Mouse (Mus musculus) thymus, adult 2 months (tissue): Measurements from ENCODE around the gene Farsb. TPM values are rescaled to one million over a fixed set of nuclear protein-coding genes. Genes with fewer than 3 reads are reported as not detected.

ENCODE experiments used
- DNase-seq: peaks from one replicate; pipeline ENCODE4 v3.0.0; 2021
- H3K27ac ChIP-seq: fragments of 200-500 bp; 2 replicates; pipeline ENCODE4 v1.5.1; 2012; ENCODE audit warnings: low read length, control low read depth; ENCODE audit not compliant: control insufficient read depth, insufficient read depth
- H3K27me3 ChIP-seq: fragments of 200-500 bp; 2 replicates; pipeline ENCODE4 v1.6.1; 2012; ENCODE audit warnings: mild to moderate bottlenecking, low read length, moderate library complexity, mixed read lengths; ENCODE audit not compliant: control insufficient read depth, insufficient read depth
- H3K36me3 ChIP-seq: fragments of 200-500 bp; 2 replicates; pipeline ENCODE4 v1.6.1; 2012; ENCODE audit warnings: mild to moderate bottlenecking, low read length, moderate library complexity; ENCODE audit not compliant: control insufficient read depth, insufficient read depth
- H3K4me1 ChIP-seq: fragments of 200-500 bp; replicated peaks from 2 replicates; pipeline ENCODE4 v1.6.1; 2012; ENCODE audit warnings: low read length; ENCODE audit not compliant: control insufficient read depth, insufficient read depth
- H3K4me3 ChIP-seq: fragments of 200-500 bp; 2 replicates; pipeline ENCODE4 v1.5.1; 2012; ENCODE audit warnings: mild to moderate bottlenecking, low read length, control low read depth, moderate library complexity; ENCODE audit not compliant: control insufficient read depth, insufficient read depth
- CTCF ChIP-seq: fragments of 200-500 bp; IDR thresholded peaks from 2 replicates; pipeline ENCODE4 v1.5.1; 2012; ENCODE audit warnings: mild to moderate bottlenecking, control low read depth, low read length, moderate library complexity, borderline replicate concordance; ENCODE audit not compliant: control insufficient read depth, poor library complexity, insufficient read depth; ENCODE audit errors: extremely low read depth
- POLR2A ChIP-seq: fragments of 200-500 bp; IDR thresholded peaks from 2 replicates; pipeline ENCODE4 v1.6.1; 2012; ENCODE audit warnings: mild to moderate bottlenecking, low read length, control low read depth, moderate library complexity; ENCODE audit not compliant: control insufficient read depth, poor library complexity, insufficient read depth; ENCODE audit errors: extremely low read depth
- WGBS: fragments of 180-500 bp; shearing (Covaris S2); methylation state at CpG from one replicate; pipeline ENCODE4 v1.1.7; 2018; 5-methylcytosine and 5-hydroxymethylcytosine counted together
- polyA plus RNA-seq: library from polyadenylated mRNA; depleted of rRNA; stranded (reverse); fragments of >200 nt; gene quantifications from 2 replicates; pipeline ENCODE4 v1.2.3, GENCODE M21; 2012

The Farsb gene
- polyA plus RNA-seq, 1 experiment: 21.9 TPM

- no peak for DNase-seq
- Histone ChIP-seq H3K27me3 (no peaks in the 10 kb centered on the region), H3K36me3 (no peaks in the 10 kb centered on the region), H3K27ac (no peak overlapping the region), H3K4me3 (no peak overlapping the region), H3K4me1 (no peaks in the 10 kb centered on the region)
- WGBS: 96% methylated on average over 5 of the region's 5 CpGs
- TF ChIP-seq POLR2A (no peak), CTCF (no peak)
Observed at GRCm38 (mm10) chr1:78414421-78414820, 74.3 kb downstream of the Farsb start.

DNA sequence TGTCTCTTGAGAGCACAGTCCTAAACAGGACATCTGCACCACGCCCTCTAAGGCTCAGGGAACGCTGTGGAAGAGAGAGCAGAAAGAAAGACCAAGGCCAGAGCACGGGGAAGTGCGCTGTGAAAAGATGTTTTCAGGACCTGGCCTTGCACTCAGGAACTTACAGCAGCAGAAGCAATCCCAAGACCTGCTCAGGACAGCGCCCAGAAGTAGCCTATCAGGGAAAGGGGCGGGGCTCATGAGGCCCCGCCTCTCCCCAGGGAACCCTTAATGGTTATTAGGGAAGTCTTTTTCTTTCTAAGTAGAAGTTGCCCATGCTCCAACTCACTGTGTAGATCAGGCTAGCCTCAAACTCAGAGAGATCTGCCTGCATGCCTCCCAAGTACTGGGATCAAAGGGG lies 76.0 kb downstream of the Farsb start:
- no peak for TF ChIP-seq POLR2A
- TF ChIP-seq CTCF: no peak
- Histone ChIP-seq H3K27ac (no peak overlapping the region), H3K27me3 (no peaks in the 10 kb centered on the region), H3K36me3 (no peaks in the 10 kb centered on the region), H3K4me1 (no peaks in the 10 kb centered on the region), H3K4me3 (no peak overlapping the region)
- no peak for DNase-seq
- 46% methylated on average over 7 of the region's 7 CpGs for WGBS

DNA sequence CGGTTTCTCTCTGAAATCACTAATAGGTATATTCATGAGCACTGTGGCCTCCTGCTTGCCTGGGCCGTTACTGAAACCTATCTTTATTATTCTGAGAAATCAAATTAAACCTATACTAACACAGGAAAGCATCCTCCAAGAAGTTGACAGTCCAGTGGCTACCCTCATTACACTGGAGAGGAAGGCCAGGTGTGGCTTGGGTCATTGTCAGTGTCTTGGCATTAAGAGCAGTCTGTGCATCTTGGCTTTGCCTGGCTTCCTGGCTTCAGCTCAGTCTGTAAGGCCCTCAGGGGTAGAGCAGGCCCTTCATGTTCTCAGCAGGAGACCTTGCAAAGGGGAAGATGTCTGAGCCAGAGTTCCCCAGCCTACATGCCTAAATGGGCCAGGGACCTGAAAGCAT lies 79.3 kb downstream of the Farsb start:
- no peaks in the 10 kb centered on the region for H3K36me3 ChIP-seq
- DNase-seq: no peak
- WGBS: 94% methylated on average over 2 of the region's 2 CpGs

GRCm38 (mm10) chr1:78401413-78401812 lies 87.3 kb downstream of the Farsb start:
- no peaks in the 10 kb centered on the region for H3K36me3 ChIP-seq
- H3K27me3 ChIP-seq: no peaks in the 10 kb centered on the region
- H3K27ac ChIP-seq: no peak overlapping the region
- no peak for TF ChIP-seq POLR2A
- TF ChIP-seq CTCF: no peak
- no peak overlapping the region for H3K4me3 ChIP-seq
- no peaks in the 10 kb centered on the region for H3K4me1 ChIP-seq
- DNase-seq: no peak
- 96% methylated on average over 4 of the region's 4 CpGs for WGBS

More for the DNA sequence above, 79.3 kb downstream of the Farsb start:
- no peak overlapping the region for H3K4me3 ChIP-seq
- no peaks in the 10 kb centered on the region for H3K4me1 ChIP-seq
- no peak overlapping the region for H3K27ac ChIP-seq
- no peaks in the 10 kb centered on the region for H3K27me3 ChIP-seq
- TF ChIP-seq POLR2A: no peak
- TF ChIP-seq CTCF: no peak

- H3K4me3 ChIP-seq: no peak overlapping the region
- no peak for DNase-seq
- H3K36me3 ChIP-seq: no peaks in the 10 kb centered on the region
- no peak for TF ChIP-seq CTCF
- TF ChIP-seq POLR2A: no peak
- WGBS: 72% methylated on average over 3 of the region's 3 CpGs
- no peak overlapping the region for H3K27ac ChIP-seq
- H3K4me1 ChIP-seq: no peaks in the 10 kb centered on the region
- H3K27me3 ChIP-seq: no peaks in the 10 kb centered on the region
Observed at GRCm38 (mm10) chr1:78399755-78400154, 88.9 kb downstream of the Farsb start.

DNA sequence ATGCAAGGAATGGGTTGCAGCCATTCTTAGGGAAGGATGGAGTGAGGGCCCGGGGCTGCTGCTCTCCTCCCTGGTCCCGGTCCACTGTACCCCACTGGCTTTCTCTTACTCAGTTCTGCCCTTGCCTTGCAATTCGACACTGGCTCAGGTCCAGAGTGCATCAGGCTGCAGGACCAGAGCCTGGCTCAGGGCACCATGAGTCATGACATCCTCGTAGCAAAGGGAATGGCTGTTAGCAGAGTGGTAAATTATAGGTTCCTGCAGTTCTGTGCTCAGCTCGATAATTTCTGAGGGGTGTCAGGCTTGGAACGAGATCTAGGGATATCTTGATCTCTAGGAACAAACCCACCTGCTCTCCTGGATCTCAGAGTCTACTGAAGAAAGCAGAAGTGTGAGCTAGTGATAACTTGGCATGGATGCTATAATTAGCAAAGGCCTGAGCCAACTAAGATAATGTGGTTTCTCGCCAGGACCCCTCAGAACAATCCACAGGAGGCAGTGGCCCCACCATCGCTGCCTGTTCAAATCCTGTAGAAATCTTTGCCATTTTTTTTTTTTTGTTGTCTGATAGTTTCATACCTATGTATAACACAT lies 92.3 kb downstream of the Farsb start:
- DNase-seq: no peak
- Histone ChIP-seq H3K4me3 (no peak overlapping the region), H3K27me3 (no peaks in the 10 kb centered on the region), H3K36me3 (no peaks in the 10 kb centered on the region), H3K4me1 (no peaks in the 10 kb centered on the region), H3K27ac (no peak overlapping the region)
- TF ChIP-seq POLR2A (no peak), CTCF (no peak)
- WGBS: 31% methylated on average over 8 of the region's 8 CpGs

DNA sequence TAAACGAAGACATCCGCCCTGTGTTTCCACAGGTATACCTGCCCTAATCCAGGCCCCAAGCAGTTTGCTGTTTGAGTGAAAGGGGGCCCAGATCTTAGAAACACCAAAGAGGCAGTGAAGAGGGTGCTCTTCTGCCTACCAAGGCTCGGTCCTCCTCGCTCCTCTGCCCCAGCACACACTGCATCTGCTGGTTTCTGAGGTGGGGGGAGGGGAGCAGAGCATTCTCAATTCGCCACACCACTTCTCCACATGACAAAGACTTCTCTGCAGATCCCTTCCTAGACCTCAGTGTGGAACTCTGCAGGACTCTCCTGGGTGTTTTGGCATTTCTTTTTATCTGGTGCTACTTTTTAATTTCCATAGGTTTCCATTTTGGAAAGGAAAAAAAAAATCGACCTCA lies 93.0 kb downstream of the Farsb start:
- H3K36me3 ChIP-seq: no peaks in the 10 kb centered on the region
- WGBS: 68% methylated on average over 6 of the region's 6 CpGs
- no peak overlapping the region for H3K27ac ChIP-seq
- H3K4me3 ChIP-seq: no peak overlapping the region
- H3K27me3 ChIP-seq: no peaks in the 10 kb centered on the region
- no peak for TF ChIP-seq CTCF
- no peak for TF ChIP-seq POLR2A
- no peak for DNase-seq
- no peaks in the 10 kb centered on the region for H3K4me1 ChIP-seq
